Mouse (Mus musculus) layer of hippocampus, postnatal 25 days (tissue): ENCODE data around the gene Arhgef3. TPM values are rescaled to one million over a fixed set of nuclear protein-coding genes. Genes with fewer than 3 reads are reported as not detected.

Experiments
- DNase-seq, 2 experiments: peaks; one replicate each; pipeline ENCODE4 v3.0.0; 2022; ENCODE audit warnings: mixed read lengths in 2 of 2, low spot score in 1 of 2; ENCODE audit errors: extremely low spot score in 1 of 2
- total RNA-seq, 2 experiments: library from RNA; stranded (reverse); gene quantifications; 2 replicates each; pipeline ENCODE4 v1.2.3; 2021

The Arhgef3 gene
- total RNA-seq = 10 to 100 TPM; 61.4 to 77.2 TPM

GRCm38 (mm10) chr14:27114362-27115274 lies at the start of gene Arhgef3:
Gene Arhgef3 (plus strand): TSS chr14:27114899.
- DNase-seq = no peak

GRCm38 (mm10) chr14:27066171-27066929 lies 48.3 kb upstream of the Arhgef3 start:
- no peak for DNase-seq

DNA sequence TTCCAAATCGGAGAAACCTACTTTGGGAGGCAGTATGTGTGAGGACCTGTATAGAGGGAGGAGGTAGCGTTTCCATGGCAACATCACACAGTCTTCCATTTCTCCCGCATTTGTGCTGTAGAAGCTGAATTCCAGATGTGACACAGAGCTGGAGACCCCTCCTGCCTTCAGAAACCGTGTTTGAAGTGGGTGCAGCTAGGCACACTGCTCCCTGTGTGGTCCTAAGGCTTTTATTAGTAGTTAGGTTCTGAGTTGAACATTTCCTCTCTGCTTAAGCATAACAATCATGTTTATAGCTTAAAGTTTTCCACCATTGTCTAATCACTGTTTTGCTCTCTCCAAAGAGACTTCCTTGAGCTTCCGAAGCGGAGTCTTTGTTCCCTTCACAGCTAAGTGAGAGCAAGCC lies 46.8 kb upstream of the Arhgef3 start:
- no peak for DNase-seq

DNA sequence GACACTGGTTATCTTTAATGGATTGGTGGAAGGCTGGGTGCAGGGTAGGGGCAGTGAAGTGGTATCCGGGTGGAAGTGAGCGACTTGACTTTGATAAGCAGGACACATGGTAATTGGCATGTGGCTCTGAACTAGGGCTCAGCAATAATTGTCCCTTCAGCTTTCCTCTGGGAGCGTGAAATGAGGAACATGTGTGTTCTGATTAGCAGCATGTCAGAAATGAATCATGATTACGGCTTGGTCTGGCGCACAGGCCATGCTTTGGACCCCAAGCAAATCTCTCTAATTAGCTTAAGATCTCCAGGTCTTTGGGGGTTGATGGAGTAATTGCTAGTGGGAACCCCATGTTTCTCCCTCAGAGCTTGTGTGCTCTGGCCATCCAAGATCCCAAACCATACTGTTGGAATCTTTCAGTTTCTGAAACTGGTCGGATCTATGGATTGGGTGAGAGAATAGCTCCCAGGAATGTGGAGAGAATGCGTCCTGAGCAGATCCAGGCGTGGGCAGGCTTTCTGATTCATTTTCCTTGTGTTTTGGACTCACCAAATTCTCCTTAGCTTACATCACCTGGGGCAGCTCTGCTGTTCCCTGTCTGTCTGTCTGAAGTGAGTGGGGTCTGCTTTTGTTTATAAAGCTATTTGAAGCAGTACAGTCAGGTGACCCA lies 45.1 kb upstream of the Arhgef3 start:
- no peak for DNase-seq

DNA sequence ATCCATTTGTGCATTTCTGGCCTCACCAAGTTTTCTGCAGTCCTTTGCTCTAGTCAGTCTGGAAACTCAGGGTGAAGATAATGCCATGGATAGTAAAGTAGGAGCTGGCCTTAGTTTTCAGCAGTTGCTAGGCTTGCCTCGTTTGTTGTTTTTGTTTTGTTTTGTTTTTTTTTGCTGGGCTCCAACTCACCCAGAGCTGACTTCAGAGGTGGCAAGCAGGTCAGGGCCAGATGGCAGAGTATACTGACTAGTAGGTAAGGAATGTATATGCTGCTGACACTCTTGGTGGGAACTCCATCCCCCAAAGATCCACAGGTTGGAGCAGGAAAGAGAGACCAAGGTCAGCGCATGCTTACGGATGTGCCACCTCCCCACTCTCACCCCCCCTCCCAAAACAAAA lies 44.6 kb upstream of the Arhgef3 start:
- no peak for DNase-seq

DNA sequence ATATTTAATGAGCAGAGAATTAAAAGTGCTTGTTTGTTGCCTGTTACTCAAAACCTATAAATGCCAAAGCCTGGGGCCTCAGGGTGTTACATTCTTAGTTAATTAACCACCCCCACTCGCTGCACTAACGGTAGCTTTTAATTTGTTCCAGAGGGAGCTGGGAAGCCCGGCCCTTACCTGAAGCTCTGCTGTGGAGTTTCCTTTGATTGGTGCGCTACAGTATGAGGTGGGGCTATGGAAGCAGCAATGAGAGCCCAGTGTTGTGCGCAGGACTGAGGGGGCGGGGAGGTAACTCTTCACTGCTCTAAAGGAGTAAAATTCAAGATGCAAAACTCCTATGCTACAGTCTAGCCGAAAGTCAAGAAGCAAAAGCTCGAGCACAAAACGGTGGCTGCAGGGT lies 43.9 kb upstream of the Arhgef3 start:
- DNase-seq = no peak

DNA sequence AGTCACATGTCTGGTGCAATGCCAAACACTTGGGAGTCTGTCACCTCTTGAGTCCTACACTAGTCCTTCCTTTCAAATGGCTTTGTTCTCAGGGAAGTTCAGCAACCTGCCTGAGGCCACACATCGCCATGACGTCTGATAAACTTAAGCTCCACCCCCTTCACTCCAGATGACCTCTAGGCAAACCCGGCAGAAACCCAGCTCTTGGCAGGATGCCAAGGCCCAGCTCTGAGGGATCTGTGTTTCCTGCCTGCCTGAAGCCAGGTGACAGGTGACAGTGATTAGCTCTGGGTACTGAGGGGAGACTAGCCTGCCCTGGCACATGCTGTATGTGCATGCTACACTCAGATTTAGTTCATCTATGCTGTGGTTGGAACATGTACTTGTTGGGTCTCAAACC lies 42.7 kb upstream of the Arhgef3 start:
- DNase-seq = no peak

DNA sequence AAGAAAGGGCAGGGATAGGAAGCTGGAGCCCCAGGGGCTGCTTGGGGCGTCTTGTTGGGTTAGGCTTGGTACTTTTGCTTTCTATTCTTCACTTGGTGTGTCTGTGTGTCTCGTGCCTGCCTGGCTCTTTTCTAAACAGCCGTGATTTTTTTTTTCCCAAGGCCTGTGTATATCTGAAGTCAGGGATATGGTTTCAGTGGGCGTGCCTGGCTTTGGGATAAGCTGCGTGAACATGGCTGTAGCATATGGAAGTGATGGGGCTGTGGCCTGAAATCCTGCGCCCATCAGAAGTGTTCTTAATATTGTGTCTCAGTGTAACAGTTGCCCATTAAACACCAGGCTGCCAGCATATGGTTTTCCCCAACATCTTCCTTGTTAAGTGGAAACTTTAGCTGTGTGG lies 39.6 kb upstream of the Arhgef3 start:
- DNase-seq = no peak

GRCm38 (mm10) chr14:27075909-27076521 lies 38.7 kb upstream of the Arhgef3 start:
- no peak for DNase-seq

DNA sequence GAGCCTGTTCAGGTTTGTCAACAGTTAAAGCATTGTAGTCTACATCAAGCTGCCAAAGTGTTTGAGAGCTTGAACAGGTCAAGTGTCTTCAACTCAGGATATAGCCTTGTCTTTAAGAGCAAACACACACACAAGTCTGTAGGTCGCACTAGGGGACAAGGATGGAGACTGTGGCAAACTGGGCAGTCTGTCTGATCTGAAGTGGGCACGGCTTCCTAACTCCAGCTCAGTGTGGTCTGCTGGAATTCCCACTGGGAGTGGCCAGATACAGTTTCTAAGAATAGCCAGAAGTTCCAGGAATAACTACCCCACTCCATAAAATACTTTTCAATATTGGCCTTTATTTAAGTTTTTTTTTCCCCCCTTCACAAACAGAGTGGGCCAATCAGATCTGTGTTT lies 38.2 kb upstream of the Arhgef3 start:
- DNase-seq = no peak

- no peak for DNase-seq
These were observed 33.0 kb upstream of the Arhgef3 start for GRCm38 (mm10) chr14:27081536-27082275.

DNA sequence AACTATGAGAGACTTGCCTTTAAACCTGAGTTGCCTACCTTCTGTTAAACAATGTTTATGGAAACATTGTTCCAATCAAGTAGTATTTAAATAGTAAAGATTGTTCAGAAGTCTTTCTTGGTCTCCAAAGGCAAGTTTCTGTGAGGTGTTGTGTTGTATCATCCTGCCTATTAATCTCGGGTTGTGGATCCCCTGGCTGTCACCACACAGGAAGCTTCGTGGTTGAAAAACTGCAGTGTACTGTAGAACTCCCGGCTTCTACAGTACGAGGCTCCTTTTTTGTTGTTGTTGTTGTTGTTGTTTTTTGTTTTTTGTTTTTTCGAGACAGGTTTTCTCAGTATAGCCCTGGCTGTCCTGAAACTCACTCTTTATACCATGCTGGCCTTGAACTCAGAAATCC lies 29.2 kb upstream of the Arhgef3 start:
- no peak for DNase-seq

DNA sequence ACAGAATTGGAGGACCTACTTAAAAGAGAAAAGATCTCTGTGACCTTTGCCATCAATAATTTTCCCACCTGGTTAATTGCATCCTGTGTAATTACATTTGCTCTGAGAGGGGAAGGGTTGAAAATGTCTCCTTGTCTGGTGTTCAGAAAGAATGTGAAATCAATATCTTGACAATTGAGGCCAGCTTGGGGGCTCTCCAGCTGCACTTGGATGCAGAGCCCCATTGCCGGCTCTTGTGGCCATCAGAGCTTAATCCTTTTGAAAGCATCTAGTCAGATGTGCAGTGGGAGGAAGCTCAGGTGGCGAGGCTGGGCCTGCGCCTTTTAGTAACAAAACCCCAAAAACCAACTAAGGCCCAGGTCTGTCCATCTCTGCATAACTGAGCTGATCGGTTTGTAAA lies 28.7 kb upstream of the Arhgef3 start:
- no peak for DNase-seq

DNA sequence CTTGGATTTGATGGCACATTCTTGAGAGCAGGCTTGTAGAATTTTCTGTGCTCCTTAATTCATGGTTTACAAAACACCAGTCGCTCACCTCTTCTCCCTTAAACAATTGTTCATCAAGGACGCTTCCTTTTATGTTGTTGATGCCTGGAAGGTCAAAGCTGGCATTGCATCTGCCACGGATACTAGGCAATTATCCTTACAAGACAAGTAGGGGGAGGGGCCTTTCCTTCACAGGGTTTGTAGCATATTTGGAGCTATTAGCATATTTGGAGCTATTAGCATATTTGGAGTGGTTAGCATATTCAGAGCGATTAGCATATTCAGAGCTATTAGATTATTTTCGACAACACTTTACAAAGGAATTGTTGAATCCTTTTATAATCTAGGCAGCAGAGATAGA lies 20.5 kb upstream of the Arhgef3 start:
- no peak for DNase-seq

- DNase-seq = no peak
These were observed 18.6 kb upstream of the Arhgef3 start for GRCm38 (mm10) chr14:27096133-27096532.

- peak; percentile 46 to 58 for DNase-seq
These were observed 17.9 kb upstream of the Arhgef3 start for GRCm38 (mm10) chr14:27096779-27097178.

- no peak for DNase-seq
These were observed 13.0 kb upstream of the Arhgef3 start for GRCm38 (mm10) chr14:27101735-27102134.

DNA sequence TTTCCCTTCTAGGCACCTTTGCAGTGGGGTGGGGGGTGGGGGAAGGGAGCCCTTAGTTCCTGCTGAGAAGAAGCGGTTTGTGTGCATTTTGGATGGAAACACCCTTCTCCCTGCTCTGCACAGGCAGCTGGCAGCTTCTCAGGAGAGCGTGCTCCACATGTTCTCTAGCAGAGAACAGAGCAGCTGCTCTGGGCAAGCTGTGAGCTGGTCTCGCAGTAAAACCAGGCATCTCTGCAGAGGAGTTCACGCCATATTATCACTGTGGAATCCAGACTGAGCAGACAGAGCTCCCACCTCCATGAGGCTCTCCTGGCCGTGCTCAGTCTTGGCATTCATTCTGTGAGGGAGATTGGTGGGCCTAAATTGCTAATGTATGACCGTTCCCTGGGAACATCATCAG lies 12.0 kb upstream of the Arhgef3 start:
- no peak for DNase-seq

- DNase-seq = peak in 1 of 2 experiments; percentile 33
These were observed 8.8 kb upstream of the Arhgef3 start for GRCm38 (mm10) chr14:27105731-27106457.
